Mouse (Mus musculus) forebrain, embryonic 16.5 days (tissue): ENCODE data around the gene Lsamp. TPM values are rescaled to one million over a fixed set of nuclear protein-coding genes. Genes with fewer than 3 reads are reported as not detected.

ENCODE experiments used
- ATAC-seq: fragments of 200-750 bp; cut with Nextera tagmentation; 2 replicates; pipeline ENCODE4 v1.8.0; 2017; ENCODE audit warnings: mild to moderate bottlenecking, moderate library complexity
- H3K27ac ChIP-seq: fragments of 300-500 bp; sonication (generic); 2 replicates; pipeline ENCODE4 v1.5.1; 2014; ENCODE audit warnings: low read length, control low read depth
- H3K27me3 ChIP-seq: fragments of 300-500 bp; sonication (generic); replicated peaks from 2 replicates; pipeline ENCODE4 v1.6.1; 2014; ENCODE audit warnings: low read length; ENCODE audit not compliant: control insufficient read depth, insufficient read depth
- H3K36me3 ChIP-seq: fragments of 300-500 bp; sonication (generic); 2 replicates; pipeline ENCODE4 v1.6.1; 2014; ENCODE audit not compliant: control insufficient read depth, insufficient read depth
- H3K4me1 ChIP-seq: fragments of 300-500 bp; sonication (generic); replicated peaks from 2 replicates; pipeline ENCODE4 v1.6.1; 2014; ENCODE audit warnings: low read length; ENCODE audit not compliant: control insufficient read depth, insufficient read depth
- H3K4me2 ChIP-seq: fragments of 300-500 bp; sonication (generic); 2 replicates; pipeline ENCODE4 v1.6.1; 2014; ENCODE audit warnings: mild to moderate bottlenecking, low read length, control low read depth
- H3K4me3 ChIP-seq: fragments of 300-500 bp; sonication (generic); replicated peaks from 2 replicates; pipeline ENCODE4 v1.5.1; 2014; ENCODE audit warnings: mild to moderate bottlenecking, low read length, control low read depth
- H3K9ac ChIP-seq: fragments of 300-500 bp; sonication (generic); replicated peaks from 2 replicates; pipeline ENCODE4 v1.6.1; 2014; ENCODE audit warnings: low read depth, low read length, control low read depth
- H3K9me3 ChIP-seq: fragments of 300-500 bp; sonication (generic); 2 replicates; pipeline ENCODE4 v1.6.1; 2016; ENCODE audit warnings: low read length; ENCODE audit not compliant: control insufficient read depth
- WGBS: fragments of 180-500 bp; shearing (Covaris S2); extraction: QIAGEN DNeasy Blood & Tissue Kit; methylation state at CpG from one replicate; pipeline ENCODE4 v1.1.7; 2014; 5-methylcytosine and 5-hydroxymethylcytosine counted together
- polyA plus RNA-seq: library from polyadenylated mRNA; unstranded; fragments of >200 nt; fragmentation: Nextera tagmentation; extraction: Ambion mirVana; gene quantifications from 2 replicates; pipeline ENCODE4 v1.2.1, GENCODE M21; 2015

Lsamp gene
- polyA plus RNA-seq, 1 experiment from 2014 or later = 68.1 TPM

- Histone ChIP-seq H3K27ac (no peak overlapping the region), H3K4me2 (no peak overlapping the region), H3K9ac (no peak overlapping the region), H3K27me3 (no peaks in the 10 kb centered on the region), H3K4me3 (no peak overlapping the region), H3K9me3 (no peaks in the 10 kb centered on the region), H3K4me1 (peaks cover 6% of the 10 kb centered on the region; the same call in 1 of the 2 replicates), H3K36me3 (no peaks in the 10 kb centered on the region)
- WGBS = 83% methylated on average over 3 of the region's 3 CpGs
- ATAC-seq = no peak
Measured at GRCm38 (mm10) chr16:40713725-40714124, 729.6 kb downstream of the Lsamp start.

- Histone ChIP-seq H3K9ac (no peak overlapping the region), H3K4me1 (no peaks in the 10 kb centered on the region), H3K27ac (no peak overlapping the region), H3K4me2 (no peak overlapping the region), H3K4me3 (no peak overlapping the region), H3K9me3 (no peaks in the 10 kb centered on the region), H3K36me3 (no peaks in the 10 kb centered on the region), H3K27me3 (no peaks in the 10 kb centered on the region)
- 36% methylated on average over 6 of the region's 6 CpGs for WGBS
- no peak for ATAC-seq
Measured at GRCm38 (mm10) chr16:40739015-40739414, 754.9 kb downstream of the Lsamp start.

GRCm38 (mm10) chr16:40739771-40740170 lies 755.6 kb downstream of the Lsamp start:
- WGBS = 72% methylated on average over 6 of the region's 6 CpGs
- Histone ChIP-seq H3K9me3 (no peaks in the 10 kb centered on the region), H3K4me3 (no peak overlapping the region), H3K9ac (no peak overlapping the region), H3K4me1 (no peaks in the 10 kb centered on the region), H3K27me3 (no peaks in the 10 kb centered on the region), H3K36me3 (no peaks in the 10 kb centered on the region), H3K27ac (no peak overlapping the region), H3K4me2 (no peak overlapping the region)
- ATAC-seq = peak; percentile 45; the same call in 1 of the 2 replicates

- ATAC-seq = peak; percentile 49; the same call in 1 of the 2 replicates
- Histone ChIP-seq H3K4me3 (no peak overlapping the region), H3K4me1 (no peaks in the 10 kb centered on the region), H3K27me3 (no peaks in the 10 kb centered on the region), H3K9me3 (no peaks in the 10 kb centered on the region), H3K4me2 (no peak overlapping the region), H3K9ac (no peak overlapping the region), H3K36me3 (no peaks in the 10 kb centered on the region), H3K27ac (no peak overlapping the region)
- WGBS = 52% methylated on average over 8 of the region's 8 CpGs
Measured at GRCm38 (mm10) chr16:40740273-40740672, 756.1 kb downstream of the Lsamp start.

GRCm38 (mm10) chr16:40827191-40827590 lies 843.0 kb downstream of the Lsamp start:
- 26% methylated on average over 1 of the region's 1 CpGs for WGBS
- Histone ChIP-seq H3K36me3 (no peaks in the 10 kb centered on the region), H3K4me1 (no peaks in the 10 kb centered on the region), H3K4me2 (no peak overlapping the region), H3K4me3 (no peak overlapping the region), H3K27ac (no peak overlapping the region), H3K27me3 (no peaks in the 10 kb centered on the region), H3K9ac (no peak overlapping the region), H3K9me3 (no peaks in the 10 kb centered on the region)
- peak; percentile 36; the same call in 1 of the 2 replicates for ATAC-seq

GRCm38 (mm10) chr16:40831536-40831935 lies 847.4 kb downstream of the Lsamp start:
- Histone ChIP-seq H3K4me3 (no peak overlapping the region), H3K4me1 (no peaks in the 10 kb centered on the region), H3K27ac (no peak overlapping the region), H3K9ac (no peak overlapping the region), H3K9me3 (no peaks in the 10 kb centered on the region), H3K27me3 (no peaks in the 10 kb centered on the region), H3K36me3 (no peaks in the 10 kb centered on the region), H3K4me2 (no peak overlapping the region)
- 0 out of 2 replicates have a peak, but pooled peaks have one; percentile 36 for ATAC-seq

- Histone ChIP-seq H3K9me3 (no peaks in the 10 kb centered on the region), H3K27me3 (no peaks in the 10 kb centered on the region), H3K27ac (no peak overlapping the region), H3K36me3 (no peaks in the 10 kb centered on the region), H3K4me3 (no peak overlapping the region), H3K4me2 (no peak overlapping the region), H3K9ac (no peak overlapping the region), H3K4me1 (no peaks in the 10 kb centered on the region)
- 71% methylated on average over 1 of the region's 1 CpGs for WGBS
- ATAC-seq = no peak
Measured at GRCm38 (mm10) chr16:40841765-40842164, 857.6 kb downstream of the Lsamp start.

- Histone ChIP-seq H3K4me3 (no peak overlapping the region), H3K36me3 (no peaks in the 10 kb centered on the region), H3K9ac (no peak overlapping the region), H3K27ac (no peak overlapping the region), H3K9me3 (no peaks in the 10 kb centered on the region), H3K27me3 (no peaks in the 10 kb centered on the region), H3K4me2 (no peak overlapping the region), H3K4me1 (no peaks in the 10 kb centered on the region)
- ATAC-seq = no peak
Measured at GRCm38 (mm10) chr16:40866733-40867132, 882.6 kb downstream of the Lsamp start.

- ATAC-seq = peak; percentile 57; the same call in 1 of the 2 replicates
- no peaks in the 10 kb centered on the region for H3K4me1 ChIP-seq
- H3K36me3 ChIP-seq = no peaks in the 10 kb centered on the region
- H3K4me3 ChIP-seq = no peak overlapping the region
- no peak overlapping the region for H3K27ac ChIP-seq
- 67% methylated on average over 4 of the region's 4 CpGs for WGBS
- no peak overlapping the region for H3K9ac ChIP-seq
- no peaks in the 10 kb centered on the region for H3K27me3 ChIP-seq
- H3K9me3 ChIP-seq = no peaks in the 10 kb centered on the region
- H3K4me2 ChIP-seq = no peak overlapping the region
Measured at GRCm38 (mm10) chr16:40878301-40878700, 894.1 kb downstream of the Lsamp start.

GRCm38 (mm10) chr16:40881942-40882341 lies 897.8 kb downstream of the Lsamp start:
- H3K4me2 ChIP-seq = no peak overlapping the region
- ATAC-seq = no peak
- H3K9me3 ChIP-seq = no peaks in the 10 kb centered on the region
- no peak overlapping the region for H3K27ac ChIP-seq
- H3K27me3 ChIP-seq = no peaks in the 10 kb centered on the region
- no peak overlapping the region for H3K9ac ChIP-seq
- no peak overlapping the region for H3K4me3 ChIP-seq
- no peaks in the 10 kb centered on the region for H3K36me3 ChIP-seq
- no peaks in the 10 kb centered on the region for H3K4me1 ChIP-seq
- WGBS = 72% methylated on average over 5 of the region's 5 CpGs
